Mouse (Mus musculus) midbrain, embryonic 10.5 days (tissue): ENCODE data around the gene Nedd9. TPM values are rescaled to one million over a fixed set of nuclear protein-coding genes. Genes with fewer than 3 reads are reported as not detected.
A peak's percentile ranks its signal among the peaks of the same experiment; 100 is the strongest.
"Not testable (repeated sequence)": the region's sequence is repeated elsewhere in the genome, so short reads cannot be mapped to it uniquely, and the experiment has no call there.

ENCODE experiments used
- DNase-seq: peaks from one replicate; pipeline ENCODE4 v3.0.0-alpha.2; 2017; ENCODE audit warnings: low spot score
- H3K27ac ChIP-seq: fragments of 300-500 bp; sonication (generic); replicated peaks from 2 replicates; pipeline ENCODE4 v1.5.1; 2016; ENCODE audit warnings: mild to moderate bottlenecking
- H3K27me3 ChIP-seq: fragments of 300-500 bp; sonication (generic); 2 replicates; pipeline ENCODE4 v1.6.1; 2016; ENCODE audit warnings: low read depth, mild to moderate bottlenecking; ENCODE audit not compliant: poor library complexity, severe bottlenecking
- H3K36me3 ChIP-seq: fragments of 300-500 bp; sonication (generic); 2 replicates; pipeline ENCODE4 v1.6.1; 2016; ENCODE audit warnings: mild to moderate bottlenecking, moderate library complexity
- H3K4me1 ChIP-seq: fragments of 300-500 bp; sonication (generic); 2 replicates; pipeline ENCODE4 v1.6.1; 2016
- H3K4me3 ChIP-seq: fragments of 300-500 bp; sonication (generic); 2 replicates; pipeline ENCODE4 v1.5.1; 2016; ENCODE audit warnings: mild to moderate bottlenecking, moderate library complexity
- H3K9me3 ChIP-seq: fragments of 300-500 bp; sonication (generic); replicated peaks from 2 replicates; pipeline ENCODE4 v1.6.1; 2016; ENCODE audit warnings: mild to moderate bottlenecking
- WGBS: fragments of 180-500 bp; shearing (Covaris S2); methylation state at CpG from one replicate; pipeline ENCODE4 v1.1.7; 2016; 5-methylcytosine and 5-hydroxymethylcytosine counted together
- polyA plus RNA-seq: library from polyadenylated mRNA; unstranded; fragments of >200 nt; fragmentation: Nextera tagmentation; extraction: Ambion mirVana; gene quantifications from 2 replicates; pipeline ENCODE4 v1.2.1, GENCODE M21; 2016

The Nedd9 gene
- polyA plus RNA-seq, 1 experiment from 2014 or later = 18.9 TPM

GRCm38 (mm10) chr13:41371547-41371946 is 115.6 kb downstream of the Nedd9 start:
- H3K27me3 ChIP-seq = no peaks in the 10 kb centered on the region
- H3K27ac ChIP-seq = no peak overlapping the region
- no peak overlapping the region for H3K4me3 ChIP-seq
- H3K36me3 ChIP-seq = no peaks in the 10 kb centered on the region
- WGBS = 95% methylated on average over 3 of the region's 3 CpGs
- no peaks in the 10 kb centered on the region for H3K9me3 ChIP-seq
- DNase-seq = no peak
- H3K4me1 ChIP-seq = peaks cover 28% of the 10 kb centered on the region

DNA sequence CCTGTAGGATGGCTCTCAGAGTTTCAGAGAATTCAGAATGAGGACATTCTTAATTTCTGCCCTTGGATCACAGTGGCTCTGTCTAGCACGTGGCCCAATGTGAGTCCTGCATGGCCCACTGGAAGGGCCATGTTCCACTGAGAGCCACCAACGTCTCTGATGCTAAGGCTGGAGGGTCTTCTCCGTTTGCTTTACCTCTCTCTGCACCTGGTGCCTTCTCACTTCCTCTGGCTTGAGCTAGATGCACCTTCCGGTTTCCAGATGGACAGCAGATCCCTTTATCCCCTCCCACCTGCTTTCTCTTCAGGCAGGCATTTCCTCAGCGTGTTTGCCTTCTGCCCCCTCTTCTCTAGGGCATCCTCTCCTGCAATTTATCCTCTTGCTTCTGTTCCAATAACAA is 118.5 kb downstream of the Nedd9 start:
- H3K27me3 ChIP-seq = no peaks in the 10 kb centered on the region
- H3K9me3 ChIP-seq = no peaks in the 10 kb centered on the region
- no peak overlapping the region for H3K27ac ChIP-seq
- H3K36me3 ChIP-seq = no peaks in the 10 kb centered on the region
- H3K4me1 ChIP-seq = peaks cover 20% of the 10 kb centered on the region
- no peak overlapping the region for H3K4me3 ChIP-seq
- 78% methylated on average over 5 of the region's 5 CpGs for WGBS
- no peak for DNase-seq

GRCm38 (mm10) chr13:41367176-41367611 is 120.0 kb downstream of the Nedd9 start:
- Histone ChIP-seq H3K27ac (0 out of 2 replicates have a peak overlapping the region, but pooled peaks have one; percentile 19), H3K4me3 (no peak overlapping the region), H3K36me3 (no peaks in the 10 kb centered on the region), H3K9me3 (no peaks in the 10 kb centered on the region), H3K27me3 (peaks cover 2% of the 10 kb centered on the region), H3K4me1 (peaks cover 11% of the 10 kb centered on the region)
- WGBS = 92% methylated on average over 4 of the region's 4 CpGs
- no peak for DNase-seq

- H3K27me3 ChIP-seq = not testable (repeated sequence)
- 36% methylated on average over 1 of the region's 1 CpGs for WGBS
- peak overlapping the region; percentile 19; the same call in 1 of the 2 replicates for H3K27ac ChIP-seq
These were observed 120.6 kb downstream of the Nedd9 start for GRCm38 (mm10) chr13:41366609-41367008.

GRCm38 (mm10) chr13:41364273-41364672 is 122.9 kb downstream of the Nedd9 start:
- Histone ChIP-seq H3K27me3 (peaks cover 16% of the 10 kb centered on the region), H3K27ac (no peak overlapping the region), H3K9me3 (no peaks in the 10 kb centered on the region), H3K36me3 (no peaks in the 10 kb centered on the region), H3K4me1 (peaks cover 39% of the 10 kb centered on the region), H3K4me3 (no peak overlapping the region)
- 87% methylated on average over 9 of the region's 9 CpGs for WGBS
- no peak for DNase-seq

More at GRCm38 (mm10) chr13:41366609-41367008, 120.6 kb downstream of the Nedd9 start:
- peaks cover 16% of the 10 kb centered on the region for H3K4me1 ChIP-seq
- H3K9me3 ChIP-seq, DNase-seq, H3K36me3 ChIP-seq, H3K4me3 ChIP-seq: not testable (repeated sequence)

DNA sequence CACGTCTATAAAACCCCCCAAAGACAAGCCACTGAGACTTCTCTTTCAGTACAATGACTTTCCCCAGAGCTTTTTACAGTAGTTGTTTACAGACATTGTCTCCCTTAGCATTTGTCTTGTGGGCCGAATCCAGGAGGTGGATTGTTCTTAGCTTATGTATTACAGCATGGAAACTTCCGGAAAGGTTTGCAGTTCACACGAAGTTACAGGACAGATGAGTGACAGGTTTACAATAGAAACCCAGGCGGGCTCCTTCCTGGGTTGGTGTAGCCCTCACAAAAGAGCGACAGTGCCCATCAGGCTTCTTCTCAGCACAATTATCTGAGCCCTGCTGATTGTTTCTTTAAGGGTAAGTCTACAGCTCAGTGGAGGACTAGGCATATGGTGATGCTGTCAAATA is 124.3 kb downstream of the Nedd9 start:
- Histone ChIP-seq H3K9me3 (no peaks in the 10 kb centered on the region), H3K36me3 (no peaks in the 10 kb centered on the region), H3K4me1 (peaks cover 47% of the 10 kb centered on the region), H3K4me3 (no peak overlapping the region), H3K27ac (no peak overlapping the region), H3K27me3 (peaks cover 16% of the 10 kb centered on the region)
- no peak for DNase-seq
- WGBS = 79% methylated on average over 6 of the region's 6 CpGs

DNA sequence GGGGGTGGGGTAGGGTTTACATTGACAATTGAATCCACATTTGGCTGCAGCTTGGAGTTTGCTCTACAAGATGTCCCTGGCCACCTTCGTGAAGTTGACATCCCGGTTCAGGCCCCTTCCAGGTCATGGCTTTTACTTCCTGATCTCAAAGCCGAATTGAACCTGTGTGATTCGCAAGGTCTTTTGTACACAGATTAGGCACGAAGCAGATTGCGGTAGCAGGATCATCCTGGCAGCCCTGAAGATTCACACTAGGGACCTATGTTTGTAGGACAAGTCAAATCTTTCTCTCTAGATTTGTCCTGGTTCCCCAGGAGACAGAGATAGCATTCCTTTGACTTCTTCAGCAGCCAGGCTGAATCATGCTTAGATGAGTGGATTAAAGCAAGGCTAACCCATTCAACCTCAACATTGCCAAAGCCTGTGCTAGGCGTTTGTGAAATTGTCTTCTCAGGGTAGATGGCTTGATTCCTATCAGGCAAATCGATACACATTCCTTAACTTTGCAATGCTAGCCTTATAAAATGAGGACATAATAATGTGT is 126.8 kb downstream of the Nedd9 start:
- Histone ChIP-seq H3K36me3 (no peaks in the 10 kb centered on the region), H3K27me3 (peaks cover 16% of the 10 kb centered on the region), H3K4me1 (peaks cover 61% of the 10 kb centered on the region), H3K9me3 (no peaks in the 10 kb centered on the region), H3K4me3 (peak overlapping the region; percentile 68), H3K27ac (peak overlapping the region; percentile 90)
- DNase-seq = peak; percentile 44
- 11% methylated on average over 8 of the region's 8 CpGs for WGBS

GRCm38 (mm10) chr13:41359330-41360215 is 127.6 kb downstream of the Nedd9 start:
- WGBS = under 1% methylated on average over 16 of the region's 16 CpGs
- Histone ChIP-seq H3K4me3 (peak overlapping the region; percentile 68), H3K4me1 (peaks cover 67% of the 10 kb centered on the region), H3K36me3 (no peaks in the 10 kb centered on the region), H3K9me3 (no peaks in the 10 kb centered on the region), H3K27me3 (peaks cover 16% of the 10 kb centered on the region), H3K27ac (peak overlapping the region; percentile 90)
- peak; percentile 73 for DNase-seq

GRCm38 (mm10) chr13:41358480-41359180 is 128.5 kb downstream of the Nedd9 start:
- peak overlapping the region; percentile 90 for H3K27ac ChIP-seq
- DNase-seq = peak; percentile 94
- peaks cover 77% of the 10 kb centered on the region for H3K4me1 ChIP-seq
- H3K4me3 ChIP-seq = peak overlapping the region; percentile 68
- peaks cover 16% of the 10 kb centered on the region for H3K27me3 ChIP-seq
- WGBS = under 1% methylated on average over 42 of the region's 42 CpGs
- H3K36me3 ChIP-seq = no peaks in the 10 kb centered on the region
- no peaks in the 10 kb centered on the region for H3K9me3 ChIP-seq

- 22% methylated on average over 10 of the region's 10 CpGs for WGBS
- H3K27me3 ChIP-seq = peaks cover 16% of the 10 kb centered on the region
- H3K4me1 ChIP-seq = peaks cover 80% of the 10 kb centered on the region
- H3K27ac ChIP-seq = peak overlapping the region; percentile 90
- peak; percentile 23 for DNase-seq
- no peaks in the 10 kb centered on the region for H3K36me3 ChIP-seq
- H3K9me3 ChIP-seq = no peaks in the 10 kb centered on the region
- H3K4me3 ChIP-seq = peak overlapping the region; percentile 68
These were observed 129.2 kb downstream of the Nedd9 start for GRCm38 (mm10) chr13:41358009-41358408.

DNA sequence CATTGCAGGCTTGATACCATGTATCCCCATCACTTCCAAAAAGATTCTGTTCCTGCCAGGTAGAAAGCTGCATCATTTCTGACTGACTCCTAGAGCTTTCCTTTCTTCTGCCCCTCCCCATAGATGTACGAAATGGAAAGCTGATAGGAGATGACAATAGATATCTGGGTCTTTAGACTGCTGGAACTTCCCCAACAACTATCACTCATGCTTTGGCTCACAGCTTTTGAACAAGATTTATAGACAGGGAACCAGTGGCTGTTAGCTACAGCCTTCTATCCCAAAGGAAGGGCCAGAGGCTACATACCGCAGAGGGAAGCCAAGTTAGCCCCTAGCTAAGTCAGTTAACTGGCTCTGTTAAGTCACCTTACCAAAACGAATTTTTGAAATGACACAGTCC is 129.6 kb downstream of the Nedd9 start:
- Histone ChIP-seq H3K9me3 (no peaks in the 10 kb centered on the region), H3K4me1 (peaks cover 84% of the 10 kb centered on the region), H3K36me3 (no peaks in the 10 kb centered on the region), H3K27me3 (peaks cover 16% of the 10 kb centered on the region), H3K4me3 (peak overlapping the region; percentile 68), H3K27ac (no peak overlapping the region)
- WGBS = 34% methylated on average over 3 of the region's 3 CpGs
- DNase-seq = no peak

GRCm38 (mm10) chr13:41357161-41357560 is 130.0 kb downstream of the Nedd9 start:
- Histone ChIP-seq H3K4me1 (peaks cover 89% of the 10 kb centered on the region), H3K9me3 (no peaks in the 10 kb centered on the region), H3K27me3 (peaks cover 14% of the 10 kb centered on the region), H3K4me3 (peak overlapping the region; percentile 68), H3K36me3 (no peaks in the 10 kb centered on the region), H3K27ac (no peak overlapping the region)
- 82% methylated on average over 4 of the region's 4 CpGs for WGBS
- DNase-seq = no peak
